Mouse (Mus musculus) megakaryocyte progenitor cell, adult 5-6 weeks (primary cell): Measurements from ENCODE around the gene Xaf1. TPM values are rescaled to one million over a fixed set of nuclear protein-coding genes. Genes with fewer than 3 reads are reported as not detected.
A peak's percentile ranks its signal among the peaks of the same experiment; 100 is the strongest.

Experiments
- ATAC-seq: replicated peaks from 2 replicates; pipeline ENCODE4 v1.8.0; 2016; ENCODE audit warnings: mild to moderate bottlenecking, moderate TSS enrichment, inconsistent platforms; ENCODE audit not compliant: poor library complexity
- total RNA-seq, 2 experiments: library from RNA; stranded (forward) in 1 of 2; stranded (reverse) in 1 of 2; fragments of 157-497, 149-512 nt in 1 of 2; fragments of 200-1000 nt in 1 of 2; gene quantifications; 2 replicates each; pipeline versions ENCODE4 v1.2.3 to v1.2.4; 2015 to 2017

Gene Xaf1
- total RNA-seq, 2 experiments from 2014 or later: 3.5 to 16.1 TPM

- ATAC-seq: peak; percentile 90
Observed at GRCm38 (mm10) chr11:72354971-72355728, 53.7 kb downstream of the Xaf1 start.

- ATAC-seq: peak; percentile 48
Observed at GRCm38 (mm10) chr11:72361385-72362346, 60.2 kb downstream of the Xaf1 start.

DNA sequence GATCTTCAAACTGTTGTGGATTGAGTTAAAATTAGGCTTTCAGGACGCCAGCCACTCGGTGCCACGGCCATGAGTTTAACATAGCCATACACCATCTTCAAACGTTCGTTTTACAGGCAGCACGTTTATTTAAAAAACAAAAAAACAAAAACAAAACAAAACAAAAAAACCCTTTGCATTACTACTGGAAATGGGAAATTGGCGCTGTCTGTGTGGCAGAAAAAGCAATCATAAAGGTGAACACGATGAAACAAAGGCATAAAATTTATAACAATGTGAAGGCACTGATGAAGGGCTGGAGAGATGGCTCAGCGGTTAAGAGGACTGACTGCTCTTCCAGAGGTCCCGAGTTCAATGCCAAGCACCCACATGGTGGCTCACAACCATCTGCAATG is 60.9 kb downstream of the Xaf1 start, which contains the start of gene Tekt1:
TSS of gene Tekt1 (minus strand) at position 96 of the 395 bp plus-strand sequence.
- ATAC-seq: no peak

Other genes with a start within 250 kb of the Xaf1 start
- not detected in 2 replicates for gene Pitpnm3, start 165.9 kb upstream of the Xaf1 start, total RNA-seq (2015)
- gene Pitpnm3, start 165.9 kb upstream of the Xaf1 start, total RNA-seq (2017): not detected in 2 replicates
- gene Gm43951, start 94.8 kb upstream of the Xaf1 start, total RNA-seq (2015): 0.10 TPM in 1 of 2 replicates, not detected in the other
- gene Gm43951, start 94.8 kb upstream of the Xaf1 start, total RNA-seq (2017): 0.37 and 1.3 TPM in 2 replicates
- gene 4933427D14Rik, start 94.2 kb upstream of the Xaf1 start, total RNA-seq (2015): 7.8 and 11.6 TPM in 2 replicates
- 6.2 and 19.5 TPM in 2 replicates for gene 4933427D14Rik, start 94.2 kb upstream of the Xaf1 start, total RNA-seq (2017)
- 123 and 130 TPM in 2 replicates for gene Txndc17, start 94.1 kb upstream of the Xaf1 start, total RNA-seq (2015)
- gene Txndc17, start 94.1 kb upstream of the Xaf1 start, total RNA-seq (2017): 37.1 and 46.5 TPM in 2 replicates
- 15.2 and 16.9 TPM in 2 replicates for gene Med31, start 86.0 kb upstream of the Xaf1 start, total RNA-seq (2015)
- 12.9 and 16.7 TPM in 2 replicates for gene Med31, start 86.0 kb upstream of the Xaf1 start, total RNA-seq (2017)
- 0.12 TPM in 1 of 2 replicates, not detected in the other for gene Slc13a5, start 34.4 kb upstream of the Xaf1 start, total RNA-seq (2015)
- 0.24 and 0.25 TPM in 2 replicates for gene Slc13a5, start 34.4 kb upstream of the Xaf1 start, total RNA-seq (2017)
- not detected in 2 replicates for gene Fbxo39, start 12.8 kb downstream of the Xaf1 start, total RNA-seq (2015)
- gene Fbxo39, start 12.8 kb downstream of the Xaf1 start, total RNA-seq (2017): not detected in 2 replicates
- not detected in 2 replicates for gene Tekt1, start 60.8 kb downstream of the Xaf1 start, total RNA-seq (2015)
- not detected in 2 replicates for gene Tekt1, start 60.8 kb downstream of the Xaf1 start, total RNA-seq (2017)
- gene Smtnl2, start 110.1 kb downstream of the Xaf1 start, total RNA-seq (2015): not detected in 2 replicates
- 0.14 TPM in 1 of 2 replicates, not detected in the other for gene Smtnl2, start 110.1 kb downstream of the Xaf1 start, total RNA-seq (2017)
- not detected in 2 replicates for gene Ggt6, start 133.9 kb downstream of the Xaf1 start, total RNA-seq (2015)
- not detected in 2 replicates for gene Ggt6, start 133.9 kb downstream of the Xaf1 start, total RNA-seq (2017)
- gene Mybbp1a, start 139.7 kb downstream of the Xaf1 start, total RNA-seq (2015): 255 and 264 TPM in 2 replicates
- 148 and 164 TPM in 2 replicates for gene Mybbp1a, start 139.7 kb downstream of the Xaf1 start, total RNA-seq (2017)
- gene Spns2, start 188.3 kb downstream of the Xaf1 start, total RNA-seq (2015): 18.0 and 25.8 TPM in 2 replicates
- 8.8 and 13.0 TPM in 2 replicates for gene Spns2, start 188.3 kb downstream of the Xaf1 start, total RNA-seq (2017)
- 19.4 and 20.5 TPM in 2 replicates for gene Spns3, start 248.9 kb downstream of the Xaf1 start, total RNA-seq (2015)
- 20.2 and 27.3 TPM in 2 replicates for gene Spns3, start 248.9 kb downstream of the Xaf1 start, total RNA-seq (2017)